Comparison of ENCODE assay signal across 14 mouse cellular contexts in genomic region chr11:64489587-64490433, GRCm38 (mm10). TPM values are rescaled to one million over a fixed set of nuclear protein-coding genes. Genes with fewer than 3 reads are reported as not detected.
DNase-seq lines count a peak whose midpoint lies in the region; ATAC-seq and TF ChIP-seq lines count a peak whose summit lies in the region.
"Had no signal": no experiment of that assay in that cellular context is flagged by ENCODE, and none has a peak within 500 bp of the region (broad histone marks: within the 10 kb centered on the region; RNA-seq: fewer than 3 reads in every experiment).

No protein-coding gene starts in this region.

- H3K27me3 ChIP-seq in embryonic facial prominence, embryonic 10.5 days (replicated peaks; ENCODE audit: low read depth, poor library complexity, severe bottlenecking): peaks cover 24% of the 10 kb centered on the region; the same call in 1 of the 2 replicates
- no peaks in the 10 kb centered on the region; the same call in 1 of the 2 replicates for H3K27me3 ChIP-seq in forebrain, embryonic 16.5 days (replicated peaks; ENCODE audit: control insufficient read depth, insufficient read depth, low read length)
- no peaks in the 10 kb centered on the region; the same call in 1 of the 2 replicates for H3K27me3 ChIP-seq in midbrain, embryonic 11.5 days (ENCODE audit: control insufficient read depth, insufficient read depth, low read length)
- no peaks in the 10 kb centered on the region; the same call in 1 of the 2 replicates for H3K27me3 ChIP-seq in neural tube, embryonic 15.5 days (replicated peaks)
- H3K27me3 ChIP-seq: CH12.LX had no signal

- no peak overlapping the region for H3K4me3 ChIP-seq in embryonic facial prominence, embryonic 10.5 days
- no peak overlapping the region for H3K4me3 ChIP-seq in forebrain, embryonic 16.5 days (replicated peaks; ENCODE audit: low read length)
- H3K4me3 ChIP-seq in midbrain, embryonic 11.5 days (ENCODE audit: low read depth, low read length): no peak overlapping the region
- no peak overlapping the region for H3K4me3 ChIP-seq in neural tube, embryonic 15.5 days (replicated peaks)
- no peak overlapping the region for H3K4me3 ChIP-seq in left cerebral cortex, adult 2 months
- H3K4me3 ChIP-seq: heart, embryonic 10.5 days; liver, embryonic 13.5 days; myocyte had no signal

- H3K4me1 ChIP-seq in embryonic facial prominence, embryonic 10.5 days: peaks cover 40% of the 10 kb centered on the region
- H3K4me1 ChIP-seq in forebrain, embryonic 16.5 days (replicated peaks; ENCODE audit: control insufficient read depth, insufficient read depth, low read length): peaks cover 11% of the 10 kb centered on the region
- H3K4me1 ChIP-seq in midbrain, embryonic 11.5 days (ENCODE audit: control insufficient read depth, insufficient read depth, low read length): peaks cover 21% of the 10 kb centered on the region
- peaks cover 26% of the 10 kb centered on the region for H3K4me1 ChIP-seq in neural tube, embryonic 15.5 days
- H3K4me1 ChIP-seq: liver, embryonic 13.5 days had no signal

- peak overlapping the region; percentile 59; the same call in 1 of the 2 replicates for H3K27ac ChIP-seq in embryonic facial prominence, embryonic 10.5 days (replicated peaks)
- no peak overlapping the region for H3K27ac ChIP-seq in forebrain, embryonic 16.5 days (ENCODE audit: low read length)
- no peak overlapping the region for H3K27ac ChIP-seq in midbrain, embryonic 11.5 days (ENCODE audit: low read depth, low read length)
- peak overlapping the region; percentile 66 for H3K27ac ChIP-seq in neural tube, embryonic 15.5 days (replicated peaks)
- H3K27ac ChIP-seq in left cerebral cortex, adult 2 months: no peak overlapping the region
- H3K27ac ChIP-seq: heart, embryonic 10.5 days; liver, embryonic 13.5 days had no signal

- no peak overlapping the region for H3K9ac ChIP-seq in forebrain, embryonic 16.5 days (replicated peaks; ENCODE audit: low read depth, low read length)
- 0 out of 2 replicates have a peak overlapping the region, but pooled peaks have one; percentile 9 for H3K9ac ChIP-seq in midbrain, embryonic 11.5 days (ENCODE audit: low read length)
- no peak overlapping the region for H3K9ac ChIP-seq in neural tube, embryonic 15.5 days (replicated peaks)
- H3K9ac ChIP-seq: liver, embryonic 13.5 days had no signal

- TF ChIP-seq CTCF in left cerebral cortex, adult 2 months (IDR thresholded peaks at IDR 0.05): no peak

- intact Hi-C loops in left cerebral cortex, adult 2 months (cut with DNase I): no loop called here

- 0 out of 2 replicates have a peak overlapping the region, but pooled peaks have one; percentile 9 for H3K4me2 ChIP-seq in forebrain, embryonic 16.5 days (ENCODE audit: low read length)
- H3K4me2 ChIP-seq in midbrain, embryonic 11.5 days: 0 out of 2 replicates have a peak overlapping the region, but pooled peaks have one; percentile 6
- no peak overlapping the region; the same call in 1 of the 2 replicates for H3K4me2 ChIP-seq in neural tube, embryonic 15.5 days
- H3K4me2 ChIP-seq: liver, embryonic 13.5 days had no signal

- H3K9me3 ChIP-seq in embryonic facial prominence, embryonic 10.5 days: no peaks in the 10 kb centered on the region
- H3K9me3 ChIP-seq in forebrain, embryonic 16.5 days (ENCODE audit: control insufficient read depth, low read length): no peaks in the 10 kb centered on the region
- H3K9me3 ChIP-seq in midbrain, embryonic 11.5 days (ENCODE audit: control insufficient read depth, low read length): no peaks in the 10 kb centered on the region
- H3K9me3 ChIP-seq in neural tube, embryonic 15.5 days (replicated peaks): no peaks in the 10 kb centered on the region
- H3K9me3 ChIP-seq: heart, embryonic 10.5 days; liver, embryonic 13.5 days had no signal

- peak; percentile 18 for DNase-seq in embryonic facial prominence, embryonic 10.5 days (ENCODE audit: low spot score)
- DNase-seq in midbrain, embryonic 11.5 days (ENCODE audit: low spot score, missing footprints): peak; percentile 89
- no peak for DNase-seq in left cerebral cortex, adult 2 months (ENCODE audit: extremely low spot score in 1 of 2, low spot score in 2 of 2)
- no peak for DNase-seq in heart, adult 18-20 months
- DNase-seq in kidney, adult 8-10 months: no peak
- DNase-seq: adrenal gland, postnatal 14 days; kidney, postnatal 25 days; liver, embryonic 13.5 days; right cerebral cortex, postnatal 14 days had no signal

- peak; percentile 68 for ATAC-seq in forebrain, embryonic 16.5 days
- no peak for ATAC-seq in midbrain, embryonic 11.5 days (ENCODE audit: low FRiP score)
- peak; percentile 82; the same call in 1 of the 2 replicates for ATAC-seq in neural tube, embryonic 15.5 days (ENCODE audit: low FRiP score)

- H3K36me3 ChIP-seq in embryonic facial prominence, embryonic 10.5 days (replicated peaks): no peaks in the 10 kb centered on the region
- no peaks in the 10 kb centered on the region for H3K36me3 ChIP-seq in forebrain, embryonic 16.5 days (ENCODE audit: control insufficient read depth, insufficient read depth)
- H3K36me3 ChIP-seq in midbrain, embryonic 11.5 days (ENCODE audit: control insufficient read depth, insufficient read depth, low read length): no peaks in the 10 kb centered on the region
- H3K36me3 ChIP-seq in neural tube, embryonic 15.5 days: no peaks in the 10 kb centered on the region
- H3K36me3 ChIP-seq: heart, embryonic 10.5 days; liver, embryonic 13.5 days had no signal

- WGBS in embryonic facial prominence, embryonic 10.5 days: 43% methylated on average over 9 of the region's 9 CpGs
- 5% methylated on average over 9 of the region's 9 CpGs for WGBS in forebrain, embryonic 16.5 days
- WGBS in midbrain, embryonic 11.5 days: 23% methylated on average over 9 of the region's 9 CpGs
- 11% methylated on average over 9 of the region's 9 CpGs for WGBS in neural tube, embryonic 15.5 days

RNA-seq across cellular contexts. Expression of gene F930015N05Rik, which starts 53.4 kb away (rescaled TPM):
- 1.6 and 2.2 TPM in 2 replicates for polyA plus RNA-seq in embryonic facial prominence, embryonic 10.5 days (2016; fragmentation: Nextera tagmentation; extraction: Ambion mirVana)
- 0.38 TPM in 1 of 2 replicates, not detected in the other for polyA plus RNA-seq in forebrain, embryonic 16.5 days (2015; fragmentation: Nextera tagmentation; extraction: Ambion mirVana)
- polyA plus RNA-seq in midbrain, embryonic 11.5 days (2014; fragmentation: Nextera tagmentation; extraction: Ambion mirVana): 1.7 TPM in 2 replicates
- polyA plus RNA-seq in neural tube, embryonic 15.5 days (2015; fragmentation: Nextera tagmentation; extraction: Ambion mirVana): 1.9 and 2.5 TPM in 2 replicates
- 1 to 10 TPM in 1 of 2 experiments, under 1 TPM in 1; 0.68 to 1.4 TPM for total RNA-seq in left cerebral cortex, adult 2 months (2021)
- total RNA-seq in heart, adult 18-20 months (2021): not detected
- total RNA-seq: adrenal gland, postnatal 14 days; CH12.LX had no signal

RNA-seq across cellular contexts. Expression of gene Hs3st3a1, which starts 54.7 kb away (rescaled TPM):
- 2.0 and 3.0 TPM in 2 replicates for polyA plus RNA-seq in embryonic facial prominence, embryonic 10.5 days (2016; fragmentation: Nextera tagmentation; extraction: Ambion mirVana)
- polyA plus RNA-seq in forebrain, embryonic 16.5 days (2015; fragmentation: Nextera tagmentation; extraction: Ambion mirVana): 0.10 and 0.32 TPM in 2 replicates
- polyA plus RNA-seq in midbrain, embryonic 11.5 days (2014; fragmentation: Nextera tagmentation; extraction: Ambion mirVana): 3.1 and 3.4 TPM in 2 replicates
- polyA plus RNA-seq in neural tube, embryonic 15.5 days (2015; fragmentation: Nextera tagmentation; extraction: Ambion mirVana): 1.2 and 1.3 TPM in 2 replicates
- 1 to 10 TPM; 1.1 TPM for total RNA-seq in left cerebral cortex, adult 2 months (2021)
- under 1 TPM; 0.27 to 0.59 TPM for total RNA-seq in heart, adult 18-20 months (2021)
- total RNA-seq: CH12.LX had no signal

Comparison
In these comparisons a context has a peak if more than half of its experiments do, and no peak if none do; other contexts are left out.
1. DNase-seq: peak in embryonic facial prominence, embryonic 10.5 days (single experiment) and midbrain, embryonic 11.5 days (single experiment); none in left cerebral cortex, adult 2 months (0 of 2), heart, adult 18-20 months (0 of 2) and kidney, adult 8-10 months (0 of 2).
2. H3K27ac ChIP-seq: peak in embryonic facial prominence, embryonic 10.5 days (single experiment) and neural tube, embryonic 15.5 days (single experiment); none in forebrain, embryonic 16.5 days (single experiment), midbrain, embryonic 11.5 days (single experiment) and left cerebral cortex, adult 2 months (single experiment).